Mouse (Mus musculus) MEL (cell line): ENCODE results near the gene Syt6. TPM values are rescaled to one million over a fixed set of nuclear protein-coding genes. Genes with fewer than 3 reads are reported as not detected.

Experiments
- DNase-seq: peaks from one replicate; pipeline ENCODE4 v3.0.0; 2011; ENCODE audit warnings: low read depth, low spot score
- H3K27ac ChIP-seq: 2 replicates; pipeline ENCODE4 v1.5.1; 2012; ENCODE audit warnings: low read depth, mild to moderate bottlenecking, control low read depth, low read length, moderate library complexity; ENCODE audit not compliant: control insufficient read depth
- H3K27me3 ChIP-seq, 2 experiments: fragments of 150-350 bp in 1 of 2; sonication (generic) in 1 of 2; 2 replicates each; pipeline ENCODE4 v1.6.1; 2012; ENCODE audit warnings: low read length in 2 of 2, mild to moderate bottlenecking in 2 of 2, improper control_type of control experiment in 1 of 2, moderate library complexity in 1 of 2; ENCODE audit not compliant: insufficient read depth in 2 of 2, control insufficient read depth in 1 of 2
- H3K36me3 ChIP-seq, 2 experiments: 2 replicates each; pipeline ENCODE4 v1.6.1; 2012 to 2014; ENCODE audit warnings: low read length in 2 of 2, improper control_type of control experiment in 1 of 2, inconsistent platforms in 1 of 2, mild to moderate bottlenecking in 1 of 2; ENCODE audit not compliant: insufficient read depth in 2 of 2, control insufficient read depth in 1 of 2
- H3K4me1 ChIP-seq, 2 experiments: fragments of 150-350 bp in 1 of 2; sonication (generic) in 1 of 2; 2 replicates each; pipeline ENCODE4 v1.6.1; 2012; ENCODE audit warnings: low read length in 2 of 2, improper control_type of control experiment in 1 of 2, mild to moderate bottlenecking in 1 of 2; ENCODE audit not compliant: insufficient read depth in 2 of 2, control insufficient read depth in 1 of 2
- H3K4me3 ChIP-seq, 2 experiments: fragments of 150-350 bp in 1 of 2; sonication (generic) in 1 of 2; 2 replicates each; pipeline ENCODE4 v1.5.1; 2012; ENCODE audit warnings: low read depth in 2 of 2, low read length in 2 of 2, mild to moderate bottlenecking in 2 of 2, moderate library complexity in 2 of 2, control low read depth in 1 of 2, improper control_type of control experiment in 1 of 2; ENCODE audit not compliant: control insufficient read depth in 1 of 2, insufficient read depth in 1 of 2
- H3K79me2 ChIP-seq: 2 replicates; pipeline ENCODE4 v1.6.1; 2012; ENCODE audit warnings: mild to moderate bottlenecking, low read length, moderate library complexity; ENCODE audit not compliant: control insufficient read depth, poor library complexity, insufficient read depth
- H3K9ac ChIP-seq: 2 replicates; pipeline ENCODE4 v1.6.1; 2012; ENCODE audit warnings: low read depth, mild to moderate bottlenecking, control low read depth, low read length, moderate library complexity; ENCODE audit not compliant: control insufficient read depth, poor library complexity, severe bottlenecking
- H3K9me3 ChIP-seq: fragments of 150-350 bp; sonication (generic); replicated peaks from 2 replicates; pipeline ENCODE4 v1.6.1; 2012; ENCODE audit warnings: mild to moderate bottlenecking, low read length, improper control_type of control experiment, moderate library complexity; ENCODE audit not compliant: insufficient read depth
- BHLHE40 ChIP-seq: IDR thresholded peaks from 2 replicates; pipeline ENCODE4 v1.6.1; 2012; ENCODE audit warnings: low read depth, mild to moderate bottlenecking, inconsistent platforms, low read length, improper control_type of control experiment, borderline replicate concordance
- CHD1 ChIP-seq: IDR thresholded peaks from 2 replicates; pipeline ENCODE4 v1.6.1; 2012; ENCODE audit warnings: low read depth, mild to moderate bottlenecking, inconsistent platforms, low read length, improper control_type of control experiment
- CHD2 ChIP-seq: IDR thresholded peaks from 2 replicates; pipeline ENCODE4 v1.6.1; 2011; ENCODE audit warnings: low read length, improper control_type of control experiment
- CTCF ChIP-seq, 3 experiments: IDR thresholded peaks in 2 of 3; conservative IDR thresholded peaks in 1 of 3; 2 replicates each; pipeline ENCODE4 v1.5.1; 2011 to 2012; ENCODE audit warnings: low read length in 3 of 3, low read depth in 2 of 3, mild to moderate bottlenecking in 2 of 3, improper control_type of control experiment in 1 of 3, inconsistent platforms in 1 of 3, mixed read lengths in 1 of 3, moderate library complexity in 1 of 3; ENCODE audit not compliant: control insufficient read depth in 1 of 3, insufficient read depth in 1 of 3, poor library complexity in 1 of 3, severe bottlenecking in 1 of 3
- E2F4 ChIP-seq: IDR thresholded peaks from 2 replicates; pipeline ENCODE4 v1.6.1; 2011; ENCODE audit warnings: low read depth, low read length, improper control_type of control experiment, borderline replicate concordance
- ELF1 ChIP-seq: IDR thresholded peaks from 2 replicates; pipeline ENCODE4 v1.6.1; 2014; ENCODE audit warnings: low read depth, mild to moderate bottlenecking, inconsistent platforms, low read length, improper control_type of control experiment, moderate library complexity
- EP300 ChIP-seq, 2 experiments: IDR thresholded peaks; 2 replicates each; pipeline ENCODE4 v1.6.1; 2011; ENCODE audit warnings: improper control_type of control experiment in 2 of 2, low read length in 2 of 2, low read depth in 1 of 2, mild to moderate bottlenecking in 1 of 2
- HCFC1 ChIP-seq: IDR thresholded peaks from 2 replicates; pipeline ENCODE4 v1.6.1; 2012; ENCODE audit warnings: low read depth, mild to moderate bottlenecking, inconsistent platforms, low read length, improper control_type of control experiment, moderate library complexity
- JUND ChIP-seq: IDR thresholded peaks from 2 replicates; pipeline ENCODE4 v1.6.1; 2011; ENCODE audit warnings: low read depth, mild to moderate bottlenecking, improper control_type of control experiment, low read length
- KAT2A ChIP-seq: conservative IDR thresholded peaks from 2 replicates; pipeline ENCODE4 v1.6.1; 2012; ENCODE audit warnings: low read depth, low read length, improper control_type of control experiment, inconsistent platforms
- MAFK ChIP-seq: IDR thresholded peaks from 2 replicates; pipeline ENCODE4 v1.6.1; 2011; ENCODE audit warnings: low read depth, mild to moderate bottlenecking, low read length, improper control_type of control experiment, borderline replicate concordance
- MAX ChIP-seq: IDR thresholded peaks from 2 replicates; pipeline ENCODE4 v1.6.1; 2011; ENCODE audit warnings: low read length, improper control_type of control experiment
- MAZ ChIP-seq: IDR thresholded peaks from 2 replicates; pipeline ENCODE4 v1.6.1; 2012; ENCODE audit warnings: low read depth, mild to moderate bottlenecking, inconsistent platforms, low read length, improper control_type of control experiment
- MEF2A ChIP-seq: IDR thresholded peaks from 2 replicates; pipeline ENCODE4 v1.6.1; 2014; ENCODE audit warnings: low read depth, mild to moderate bottlenecking, inconsistent platforms, low read length, improper control_type of control experiment; ENCODE audit not compliant: poor library complexity, insufficient replicate concordance, severe bottlenecking; ENCODE audit errors: extremely low read depth
- MYB ChIP-seq: IDR thresholded peaks from 2 replicates; pipeline ENCODE4 v1.6.1; 2011; ENCODE audit warnings: mild to moderate bottlenecking, low read depth, low read length, improper control_type of control experiment
- MYC ChIP-seq: IDR thresholded peaks from 2 replicates; pipeline ENCODE4 v1.6.1; 2011; ENCODE audit warnings: low read depth, mild to moderate bottlenecking, low read length, improper control_type of control experiment, moderate library complexity
- NELFE ChIP-seq: IDR thresholded peaks from 2 replicates; pipeline ENCODE4 v1.6.1; 2011; ENCODE audit warnings: low read depth, low read length, improper control_type of control experiment
- NRF1 ChIP-seq: IDR thresholded peaks from 2 replicates; pipeline ENCODE4 v1.6.1; 2014; ENCODE audit warnings: low read depth, mild to moderate bottlenecking, inconsistent platforms, low read length, improper control_type of control experiment, moderate library complexity; ENCODE audit not compliant: poor library complexity, insufficient read depth, severe bottlenecking
- POLR2A ChIP-seq, 2 experiments: IDR thresholded peaks; 2 replicates each; pipeline ENCODE4 v1.6.1; 2011 to 2012; ENCODE audit warnings: low read length in 2 of 2, mild to moderate bottlenecking in 2 of 2, control low read depth in 1 of 2, improper control_type of control experiment in 1 of 2, low read depth in 1 of 2, moderate library complexity in 1 of 2; ENCODE audit not compliant: control insufficient read depth in 1 of 2, insufficient read depth in 1 of 2, poor library complexity in 1 of 2
- POLR2AphosphoS2 ChIP-seq: IDR thresholded peaks from 2 replicates; pipeline ENCODE4 v1.6.1; 2011; ENCODE audit warnings: low read length, improper control_type of control experiment
- POLR2AphosphoS5 ChIP-seq: IDR thresholded peaks from 2 replicates; pipeline ENCODE4 v1.6.1; 2012; ENCODE audit warnings: low read depth, borderline replicate concordance, mild to moderate bottlenecking, inconsistent platforms, low read length, moderate library complexity, mixed read lengths
- RAD21 ChIP-seq: IDR thresholded peaks from 2 replicates; pipeline ENCODE4 v1.6.1; 2011; ENCODE audit warnings: mild to moderate bottlenecking, low read depth, low read length, improper control_type of control experiment
- RCOR1 ChIP-seq: IDR thresholded peaks from 2 replicates; pipeline ENCODE4 v1.6.1; 2012; ENCODE audit warnings: low read depth, mild to moderate bottlenecking, inconsistent platforms, low read length, improper control_type of control experiment
- SIN3A ChIP-seq: IDR thresholded peaks from 2 replicates; pipeline ENCODE4 v1.6.1; 2012; ENCODE audit warnings: low read length, improper control_type of control experiment, inconsistent platforms
- TAL1 ChIP-seq: IDR thresholded peaks from 2 replicates; pipeline ENCODE4 v1.6.1; 2012; ENCODE audit warnings: mild to moderate bottlenecking, inconsistent platforms, low read length, moderate library complexity, mixed read lengths
- TCF12 ChIP-seq: IDR thresholded peaks from 2 replicates; pipeline ENCODE4 v1.6.1; 2014; ENCODE audit warnings: low read depth, mild to moderate bottlenecking, inconsistent platforms, low read length, improper control_type of control experiment, moderate library complexity
- USF1 ChIP-seq: IDR thresholded peaks from 2 replicates; pipeline ENCODE4 v1.6.1; 2014; ENCODE audit warnings: low read depth, mild to moderate bottlenecking, inconsistent platforms, low read length, improper control_type of control experiment, moderate library complexity
- ZC3H11A ChIP-seq: IDR thresholded peaks from 2 replicates; pipeline ENCODE4 v1.6.1; 2012; ENCODE audit warnings: low read depth, mild to moderate bottlenecking, inconsistent platforms, low read length, improper control_type of control experiment
- ZKSCAN1 ChIP-seq: IDR thresholded peaks from 2 replicates; pipeline ENCODE4 v1.6.1; 2012; ENCODE audit warnings: low read depth, mild to moderate bottlenecking, inconsistent platforms, low read length, improper control_type of control experiment, moderate library complexity
- ZMIZ1 ChIP-seq: IDR thresholded peaks from 2 replicates; pipeline ENCODE4 v1.6.1; 2012; ENCODE audit warnings: low read depth, mild to moderate bottlenecking, inconsistent platforms, low read length, improper control_type of control experiment, moderate library complexity
- ZNF384 ChIP-seq: IDR thresholded peaks from 2 replicates; pipeline ENCODE4 v1.6.1; 2012; ENCODE audit warnings: low read depth, mild to moderate bottlenecking, inconsistent platforms, low read length, improper control_type of control experiment
- polyA plus RNA-seq, 2 experiments: library from polyadenylated mRNA; stranded (reverse) in 1 of 2; unstranded in 1 of 2; fragments of >175 nt in 1 of 2; fragments of >200 nt in 1 of 2; gene quantifications; 2 replicates each; pipeline versions ENCODE4 v1.2.1 to v1.2.4; 2012; ENCODE audit warnings: low replicate concordance in 2 of 2, low read depth in 1 of 2; ENCODE audit not compliant: insufficient read length in 2 of 2, insufficient read depth in 1 of 2, missing spikeins in 1 of 2
- total RNA-seq: library from RNA; depleted of rRNA; stranded (reverse); fragments of 300-350 nt; gene quantifications from 2 replicates; pipeline ENCODE4 v1.2.3, GENCODE M21; 2012

Gene Syt6
- total and polyA plus RNA-seq, 3 experiments: 0.04 TPM; not detected in 2

DNA sequence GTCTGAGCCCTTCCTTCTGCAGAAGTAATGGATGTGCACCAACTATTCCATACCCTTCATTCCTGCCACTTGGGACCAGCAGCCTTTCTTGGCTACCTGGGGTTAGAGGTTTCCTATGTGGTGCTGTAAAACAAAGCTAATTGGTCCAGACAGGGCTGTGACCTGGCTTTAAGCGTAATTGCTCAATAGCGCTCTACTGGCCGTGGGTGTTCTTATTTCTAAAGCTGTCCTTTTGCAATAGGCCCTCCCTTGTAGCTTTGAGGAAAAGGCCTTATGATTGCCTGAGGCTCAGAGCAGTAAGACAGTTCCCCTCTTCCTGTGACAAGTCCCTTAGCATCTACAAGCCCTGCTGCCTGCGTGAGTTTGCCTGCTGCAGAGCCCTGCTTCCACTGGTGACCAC is 22.6 kb downstream of the Syt6 start:
- no peak for DNase-seq
- Histone ChIP-seq H3K27me3 (peaks cover 0 to 2% of the 10 kb centered on the region in 2 experiments; a peak in 1 of 4 replicates), H3K4me3 (no peak overlapping the region)

DNA sequence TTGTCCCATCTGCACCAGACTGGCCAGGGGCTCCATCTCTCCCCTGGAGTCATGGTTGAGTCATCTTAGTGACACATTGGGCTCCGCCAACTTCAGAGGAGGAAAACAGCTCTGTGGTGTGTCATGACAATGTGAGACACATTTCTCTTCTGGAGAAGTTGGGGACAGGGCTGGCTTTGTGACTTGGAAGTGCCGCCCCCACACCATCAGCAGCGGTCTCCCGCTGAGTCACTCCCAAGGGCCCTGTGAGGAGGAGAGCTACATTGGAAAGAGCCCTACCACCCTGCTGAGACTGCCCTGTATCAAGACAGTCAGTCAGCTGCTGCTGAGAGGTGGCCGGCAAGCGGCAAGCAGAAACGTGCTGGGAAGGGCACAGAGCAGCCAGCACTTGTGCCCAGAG is 26.0 kb downstream of the Syt6 start:
- Histone ChIP-seq H3K36me3 (no peaks in the 10 kb centered on the region), H3K9ac (no peak overlapping the region), H3K27ac (no peak overlapping the region), H3K79me2 (no peaks in the 10 kb centered on the region), H3K27me3 (no peaks in the 10 kb centered on the region; a peak in 2 of 4 replicates), H3K4me1 (no peaks in the 10 kb centered on the region), H3K4me3 (no peak overlapping the region), H3K9me3 (no peaks in the 10 kb centered on the region)
- TF ChIP-seq NRF1 (no peak), MAFK (no peak), MYC (no peak), ZNF384 (no peak), MAZ (no peak), POLR2AphosphoS2 (no peak), KAT2A (no peak), E2F4 (no peak), HCFC1 (no peak), BHLHE40 (no peak), JUND (no peak), USF1 (no peak), ZKSCAN1 (no peak), POLR2A (IDR thresholded peaks at IDR 0.05; ENCODE audit: control insufficient read depth in 1 of 2, insufficient read depth in 1 of 2, low read depth in 1 of 2, low read length in 2 of 2, poor library complexity in 1 of 2) (no peak), NELFE (no peak), TAL1 (no peak), EP300 (IDR thresholded peaks at IDR 0.05; ENCODE audit: low read depth in 1 of 2, low read length in 2 of 2) (no peak), ZC3H11A (no peak), MEF2A (no peak)
- no peak for DNase-seq

More for the DNA sequence above, 22.6 kb downstream of the Syt6 start:
- H3K9ac ChIP-seq: no peak overlapping the region
- no peaks in the 10 kb centered on the region for H3K79me2 ChIP-seq
- H3K36me3 ChIP-seq: no peaks in the 10 kb centered on the region; a peak in 1 of 4 replicates
- TF ChIP-seq CHD2 (no peak), MYB (no peak), RAD21 (no peak), POLR2AphosphoS5 (no peak), TAL1 (no peak), NELFE (no peak), NRF1 (no peak), MAX (no peak), CHD1 (no peak), HCFC1 (no peak), MAZ (no peak), TCF12 (no peak), ZMIZ1 (no peak), ZC3H11A (no peak), USF1 (no peak), CTCF (IDR thresholded peaks at IDR 0.05 in 2 of 3, conservative IDR thresholded peaks at IDR 0.05 in 1 of 3; ENCODE audit: control insufficient read depth in 1 of 3, insufficient read depth in 1 of 3, low read depth in 2 of 3, low read length in 3 of 3, poor library complexity in 1 of 3, severe bottlenecking in 1 of 3) (no peak), SIN3A (no peak), JUND (no peak), RCOR1 (no peak), ELF1 (no peak)
- no peaks in the 10 kb centered on the region for H3K9me3 ChIP-seq
- H3K4me1 ChIP-seq: 0 out of 4 replicates have a peak, but pooled peaks cover 0 to 3% of the 10 kb centered on the region in 2 experiments
- H3K27ac ChIP-seq: no peak overlapping the region
